Mouse (Mus musculus) brain, embryonic 14.5 days (tissue): ENCODE results near the gene Tmbim1.

Source experiments
- CTCF ChIP-seq: fragments of 200-500 bp; IDR thresholded peaks from 2 replicates; pipeline ENCODE4 v1.5.1; 2012; ENCODE audit warnings: inconsistent platforms, mild to moderate bottlenecking, moderate library complexity, borderline replicate concordance; ENCODE audit not compliant: insufficient read depth, insufficient read length; ENCODE audit errors: extremely low read depth
- POLR2A ChIP-seq: fragments of 200-500 bp; IDR thresholded peaks from 2 replicates; pipeline ENCODE4 v1.6.1; 2012; ENCODE audit warnings: mild to moderate bottlenecking, inconsistent platforms, borderline replicate concordance; ENCODE audit not compliant: poor library complexity, insufficient read depth, insufficient read length, severe bottlenecking; ENCODE audit errors: extremely low read depth

DNA sequence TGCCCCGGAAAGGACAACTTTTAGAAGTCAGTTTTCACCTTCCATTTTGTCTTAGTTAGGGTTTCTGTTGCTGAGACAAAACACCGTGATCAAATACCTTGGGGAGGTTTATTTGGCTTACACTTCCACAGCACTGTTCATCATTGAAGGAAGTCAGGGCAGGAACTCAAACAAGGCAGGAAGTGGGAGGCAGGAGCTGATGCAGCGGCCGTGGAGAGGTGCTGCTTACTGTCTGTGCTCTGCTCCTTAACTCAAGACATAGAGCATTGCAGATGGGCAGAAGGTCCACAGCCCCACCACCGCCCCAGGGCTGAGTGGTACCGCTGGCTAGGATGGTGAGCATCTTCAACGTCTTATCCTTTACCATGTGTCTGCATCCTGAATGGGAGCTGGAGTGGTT, 36.5 kb upstream of the Tmbim1 start:
- TF ChIP-seq POLR2A (no peak), CTCF (no peak)
